26 mouse cellular contexts compared by ENCODE assay signal in genomic region chr9:72543590-72543989, GRCm38 (mm10). TPM values are rescaled to one million over a fixed set of nuclear protein-coding genes. Genes with fewer than 3 reads are reported as not detected.
DNase-seq lines count a peak whose midpoint lies in the region; ATAC-seq and TF ChIP-seq lines count a peak whose summit lies in the region.
"Had no signal": no experiment of that assay in that cellular context is flagged by ENCODE, and none has a peak within 500 bp of the region (broad histone marks: within the 10 kb centered on the region; RNA-seq: fewer than 3 reads in every experiment).

No protein-coding gene starts in this region.

- H3K27ac ChIP-seq in liver, embryonic 11.5 days (ENCODE audit: low read depth, low read length) = no peak overlapping the region
- no peak overlapping the region for H3K27ac ChIP-seq in liver, postnatal 0 days (ENCODE audit: low read depth)
- no peak overlapping the region for H3K27ac ChIP-seq in ES-E14 (ENCODE audit: insufficient read depth, low read depth, low read length, poor library complexity, severe bottlenecking)
- H3K27ac ChIP-seq in forebrain, postnatal 0 days (ENCODE audit: low read depth, low read length) = no peak overlapping the region
- H3K27ac ChIP-seq: forebrain, embryonic 13.5 days; heart, embryonic 13.5 days; left cerebral cortex, adult 2 months; liver, embryonic 15.5 days; midbrain, embryonic 15.5 days; neural tube, embryonic 15.5 days; stomach, postnatal 0 days had no signal

- peaks cover 2% of the 10 kb centered on the region; the same call in 1 of the 2 replicates for H3K4me1 ChIP-seq in liver, embryonic 11.5 days (replicated peaks; ENCODE audit: control insufficient read depth, insufficient read depth, low read length)
- no peaks in the 10 kb centered on the region for H3K4me1 ChIP-seq in liver, postnatal 0 days (ENCODE audit: insufficient read depth)
- H3K4me1 ChIP-seq in ES-E14 (ENCODE audit: control insufficient read depth in 2 of 2, insufficient read depth in 2 of 2, low read length in 2 of 2, poor library complexity in 1 of 2) = peaks cover 0 to 3% of the 10 kb centered on the region in 2 experiments; a peak in 1 of 4 replicates
- no peaks in the 10 kb centered on the region for H3K4me1 ChIP-seq in forebrain, postnatal 0 days (ENCODE audit: insufficient read depth)
- H3K4me1 ChIP-seq: forebrain, embryonic 13.5 days; heart, embryonic 13.5 days; neural tube, embryonic 15.5 days had no signal

- H3K27me3 ChIP-seq in liver, embryonic 11.5 days (replicated peaks; ENCODE audit: control insufficient read depth, insufficient read depth, low read length) = no peaks in the 10 kb centered on the region
- no peaks in the 10 kb centered on the region for H3K27me3 ChIP-seq in liver, postnatal 0 days (ENCODE audit: insufficient read depth, low read length)
- H3K27me3 ChIP-seq in forebrain, postnatal 0 days (ENCODE audit: insufficient read depth, low read length) = no peaks in the 10 kb centered on the region
- H3K27me3 ChIP-seq: forebrain, embryonic 13.5 days; heart, embryonic 13.5 days; liver, embryonic 15.5 days; midbrain, embryonic 15.5 days; neural tube, embryonic 15.5 days had no signal

- no peak for TF ChIP-seq EP300 in liver, postnatal 0 days (IDR thresholded peaks at IDR 0.05; ENCODE audit: low read depth)

- no peak overlapping the region for H3K4me3 ChIP-seq in liver, embryonic 11.5 days (ENCODE audit: low read depth, low read length)
- no peak overlapping the region for H3K4me3 ChIP-seq in liver, postnatal 0 days (ENCODE audit: low read depth, low read length)
- no peak overlapping the region for H3K4me3 ChIP-seq in ES-E14 (ENCODE audit: insufficient read depth in 1 of 2, low read depth in 1 of 2, low read length in 2 of 2, poor library complexity in 1 of 2, severe bottlenecking in 1 of 2)
- no peak overlapping the region for H3K4me3 ChIP-seq in forebrain, postnatal 0 days (ENCODE audit: low read depth, low read length)
- H3K4me3 ChIP-seq: forebrain, embryonic 13.5 days; heart, embryonic 13.5 days; left cerebral cortex, adult 2 months; liver, embryonic 15.5 days; midbrain, embryonic 15.5 days; neural tube, embryonic 15.5 days had no signal

- H3K4me2 ChIP-seq in liver, embryonic 11.5 days = no peak overlapping the region
- no peak overlapping the region for H3K4me2 ChIP-seq in liver, postnatal 0 days (ENCODE audit: low read depth, low read length)
- no peak overlapping the region for H3K4me2 ChIP-seq in forebrain, postnatal 0 days (ENCODE audit: low read depth)
- H3K4me2 ChIP-seq: forebrain, embryonic 13.5 days; heart, embryonic 13.5 days; liver, embryonic 15.5 days; midbrain, embryonic 15.5 days; neural tube, embryonic 15.5 days had no signal

- no peak for TF ChIP-seq CTCF in liver, postnatal 0 days (IDR thresholded peaks at IDR 0.05; ENCODE audit: low read depth)
- no peak for TF ChIP-seq CTCF in forebrain, postnatal 0 days (IDR thresholded peaks at IDR 0.05; ENCODE audit: low read depth)

- DNase-seq in liver, embryonic 11.5 days (ENCODE audit: low spot score) = no peak
- no peak for DNase-seq in liver, postnatal 0 days
- no peak for DNase-seq in ES-E14 (ENCODE audit: low read depth, low spot score)
- no peak for DNase-seq in forebrain, postnatal 0 days
- DNase-seq in urinary bladder, postnatal 14 days (ENCODE audit: low spot score) = no peak
- no peak for DNase-seq in cerebellum, postnatal 25 days
- DNase-seq: adrenal gland, postnatal 25 days; cerebellum, adult 11-12 months; cerebellum, postnatal 36 days; gastrocnemius, postnatal 10 days; heart, adult 18-20 months; heart, postnatal 36 days; kidney, adult 18-20 months; kidney, postnatal 10 days; right cerebral cortex, postnatal 25 days had no signal

- H3K9ac ChIP-seq in liver, embryonic 11.5 days (ENCODE audit: low read depth, low read length) = no peak overlapping the region
- H3K9ac ChIP-seq in liver, postnatal 0 days (replicated peaks) = no peak overlapping the region
- H3K9ac ChIP-seq in ES-E14 (ENCODE audit: insufficient read depth, low read depth, low read length, poor library complexity, severe bottlenecking) = no peak overlapping the region
- no peak overlapping the region for H3K9ac ChIP-seq in forebrain, postnatal 0 days
- H3K9ac ChIP-seq: forebrain, embryonic 13.5 days; heart, embryonic 13.5 days; liver, embryonic 15.5 days; midbrain, embryonic 15.5 days; neural tube, embryonic 15.5 days had no signal

- H3K9me3 ChIP-seq in liver, embryonic 11.5 days (ENCODE audit: control insufficient read depth, low read length) = no peaks in the 10 kb centered on the region
- no peaks in the 10 kb centered on the region for H3K9me3 ChIP-seq in liver, postnatal 0 days (ENCODE audit: low read length)
- H3K9me3 ChIP-seq in ES-E14 (ENCODE audit: control insufficient read depth, insufficient read depth, low read depth, low read length) = no peaks in the 10 kb centered on the region
- H3K9me3 ChIP-seq in forebrain, postnatal 0 days (ENCODE audit: low read length) = no peaks in the 10 kb centered on the region
- H3K9me3 ChIP-seq: forebrain, embryonic 13.5 days; heart, embryonic 13.5 days; liver, embryonic 15.5 days; midbrain, embryonic 15.5 days; neural tube, embryonic 15.5 days had no signal

- ATAC-seq in liver, embryonic 11.5 days (replicated peaks; ENCODE audit: low FRiP score) = peak; percentile 54; the same call in 1 of the 2 replicates
- no peak for ATAC-seq in liver, postnatal 0 days
- peak; percentile 96 for ATAC-seq in granulocyte monocyte progenitor cell, adult 5-6 weeks (replicated peaks; ENCODE audit: poor library complexity, severe bottlenecking)
- peak; percentile 63; the same call in 1 of the 2 replicates for ATAC-seq in neutrophil, adult 5-6 weeks (ENCODE audit: extremely low read depth, insufficient number of reproducible peaks, low FRiP score, poor library complexity, severe bottlenecking)
- ATAC-seq in forebrain, postnatal 0 days = no peak
- ATAC-seq: forebrain, embryonic 13.5 days; hindbrain, embryonic 16.5 days; lung, postnatal 0 days; midbrain, embryonic 15.5 days had no signal

- in situ Hi-C loops in ES-E14 (cut with MboI; ENCODE audit: low sequenced_read_pairs in 2 of 2, unreplicated experiment in 2 of 2) = no loop called here

- no peaks in the 10 kb centered on the region for H3K36me3 ChIP-seq in liver, embryonic 11.5 days (ENCODE audit: control insufficient read depth, insufficient read depth, low read length)
- peaks cover 2% of the 10 kb centered on the region for H3K36me3 ChIP-seq in liver, postnatal 0 days (replicated peaks; ENCODE audit: insufficient read depth, low read length)
- H3K36me3 ChIP-seq in ES-E14 (ENCODE audit: control insufficient read depth, insufficient read depth, low read length, poor library complexity, severe bottlenecking) = no peaks in the 10 kb centered on the region
- H3K36me3 ChIP-seq in forebrain, postnatal 0 days (ENCODE audit: insufficient read depth) = no peaks in the 10 kb centered on the region
- H3K36me3 ChIP-seq: neural tube, embryonic 15.5 days had no signal

TF ChIP-seq in ES-E14, 5 proteins besides CTCF, POLR2A, EP300 and RAD21:
- TF ChIP-seq MAFK (IDR thresholded peaks at IDR 0.05; ENCODE audit: insufficient read depth, low read depth, low read length) = peak; percentile 98
- no peak for TF ChIP-seq CHD2 (IDR thresholded peaks at IDR 0.05; ENCODE audit: low read depth, low read length)

RNA-seq across cellular contexts. Expression of gene Rfx7, which starts 11.6 kb away (rescaled TPM):
- 12.0 and 12.5 TPM in 2 replicates for polyA plus RNA-seq in liver, embryonic 11.5 days (2014; fragmentation: Nextera tagmentation; extraction: Ambion mirVana)
- 2.5 TPM in 2 replicates for polyA plus RNA-seq in liver, postnatal 0 days (2015; fragmentation: Nextera tagmentation; extraction: Ambion mirVana)
- 19.9 and 23.8 TPM in 2 replicates for total RNA-seq in ES-E14 (2012; rRNA removed)
- total RNA-seq in granulocyte monocyte progenitor cell, adult 5-6 weeks (2014; fragmentation: Nextera tagmentation) = 73.0 and 82.4 TPM in 2 replicates
- 20.4 and 28.6 TPM in 2 replicates for total RNA-seq in granulocyte monocyte progenitor cell, adult 5-6 weeks (2017)
- total RNA-seq in neutrophil, adult 5-6 weeks (2017) = 42.8 and 46.0 TPM in 2 replicates
- total RNA-seq in forebrain, postnatal 0 days (2014; rRNA removed) = 29.5 and 44.8 TPM in 2 replicates
- 7.7 and 10.8 TPM in 2 replicates for polyA plus RNA-seq in forebrain, postnatal 0 days (2015; fragmentation: Nextera tagmentation; extraction: Ambion mirVana)

RNA-seq across cellular contexts. Expression of gene Tex9, which starts 51.6 kb away (rescaled TPM):
- 17.9 and 19.1 TPM in 2 replicates for polyA plus RNA-seq in liver, embryonic 11.5 days (2014; fragmentation: Nextera tagmentation; extraction: Ambion mirVana)
- polyA plus RNA-seq in liver, postnatal 0 days (2015; fragmentation: Nextera tagmentation; extraction: Ambion mirVana) = 4.1 and 4.9 TPM in 2 replicates
- 24.9 and 41.5 TPM in 2 replicates for total RNA-seq in ES-E14 (2012; rRNA removed)
- 14.3 and 18.2 TPM in 2 replicates for total RNA-seq in granulocyte monocyte progenitor cell, adult 5-6 weeks (2014; fragmentation: Nextera tagmentation)
- total RNA-seq in granulocyte monocyte progenitor cell, adult 5-6 weeks (2017) = 25.5 and 25.7 TPM in 2 replicates
- total RNA-seq in neutrophil, adult 5-6 weeks (2017) = 39.2 and 39.7 TPM in 2 replicates
- 19.2 and 33.8 TPM in 2 replicates for total RNA-seq in forebrain, postnatal 0 days (2014; rRNA removed)
- polyA plus RNA-seq in forebrain, postnatal 0 days (2015; fragmentation: Nextera tagmentation; extraction: Ambion mirVana) = 19.8 and 29.3 TPM in 2 replicates

Comparison
In these comparisons a context has a peak if more than half of its experiments do, and no peak if none do; other contexts are left out.
1. ATAC-seq: peak in liver, embryonic 11.5 days (single experiment), granulocyte monocyte progenitor cell, adult 5-6 weeks (single experiment) and neutrophil, adult 5-6 weeks (single experiment); none in liver, postnatal 0 days (single experiment) and forebrain, postnatal 0 days (single experiment).